Mouse (Mus musculus): ENCODE data around the gene Arnt2.

Gene Arnt2

GRCm38 (mm10) chr7:84348145-84348911, 61.6 kb downstream of the Arnt2 start:
- DNase-seq (ENCODE audit: low read depth, low spot score), result peak; percentile 65

DNA sequence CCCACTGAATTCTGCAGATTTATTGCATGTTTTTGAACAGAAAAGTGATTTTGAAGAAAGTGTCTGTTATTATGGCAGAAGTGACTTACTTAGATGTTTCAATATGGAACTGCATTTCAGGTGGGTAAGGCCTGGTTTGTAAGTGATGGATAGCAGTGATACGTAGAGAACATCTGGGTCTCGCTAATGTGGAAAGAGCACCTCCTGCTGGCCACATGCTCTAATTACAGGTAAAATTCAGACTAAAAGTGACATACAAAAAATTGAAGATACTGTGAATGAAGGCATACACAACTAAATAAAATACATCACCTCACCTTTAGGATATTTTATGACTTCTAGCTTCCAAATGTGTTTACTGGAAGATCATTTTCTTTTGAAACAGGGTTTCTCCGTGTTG, 66.8 kb downstream of the Arnt2 start:
- no peak for DNase-seq (ENCODE audit: low read depth, low spot score)

DNA sequence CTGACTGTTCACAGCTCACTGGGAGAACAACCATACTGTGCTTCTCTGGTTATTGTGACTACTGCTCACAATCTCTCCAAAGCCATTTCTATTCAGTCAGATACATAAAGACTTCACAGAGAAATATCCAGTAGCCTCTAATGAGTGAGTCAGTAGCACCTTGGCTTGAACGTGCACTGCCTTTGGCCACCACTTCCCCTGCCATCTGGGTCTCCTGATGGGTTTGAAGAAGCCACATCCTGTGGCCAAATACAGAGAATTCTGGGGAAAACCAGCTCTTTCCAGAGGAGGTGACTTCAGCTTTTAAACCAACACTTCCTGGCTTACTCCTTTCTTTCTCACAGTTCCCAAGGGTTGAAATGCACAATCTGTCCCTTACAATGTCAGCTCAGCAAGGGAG, 69.0 kb downstream of the Arnt2 start:
- peak; percentile 50 for DNase-seq (ENCODE audit: low read depth, low spot score)

GRCm38 (mm10) chr7:84339186-84339585, 70.8 kb downstream of the Arnt2 start:
- no peak for DNase-seq (ENCODE audit: low read depth, low spot score)

GRCm38 (mm10) chr7:84337768-84338167, 72.2 kb downstream of the Arnt2 start:
- no peak for DNase-seq (ENCODE audit: low read depth, low spot score)

DNA sequence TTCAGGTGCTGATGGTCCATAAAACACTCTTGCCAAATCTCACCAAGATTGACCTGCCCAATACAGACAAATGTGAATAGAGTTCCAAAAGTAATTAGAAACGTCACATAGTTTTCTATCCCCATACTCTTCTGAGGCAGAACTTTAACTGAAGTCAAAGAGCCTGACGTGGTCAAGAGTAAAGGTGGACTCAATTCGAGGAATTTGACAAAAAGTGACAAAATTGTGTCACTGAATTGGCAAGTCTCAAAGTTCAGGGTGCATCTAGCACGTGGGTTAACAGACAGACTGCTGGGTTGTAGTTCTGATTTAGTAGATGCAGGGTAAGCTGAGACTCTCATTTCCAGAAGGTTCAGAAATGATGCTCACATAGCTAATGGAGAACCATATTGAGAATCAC, 73.1 kb downstream of the Arnt2 start:
- DNase-seq (ENCODE audit: low read depth, low spot score), result no peak

DNA sequence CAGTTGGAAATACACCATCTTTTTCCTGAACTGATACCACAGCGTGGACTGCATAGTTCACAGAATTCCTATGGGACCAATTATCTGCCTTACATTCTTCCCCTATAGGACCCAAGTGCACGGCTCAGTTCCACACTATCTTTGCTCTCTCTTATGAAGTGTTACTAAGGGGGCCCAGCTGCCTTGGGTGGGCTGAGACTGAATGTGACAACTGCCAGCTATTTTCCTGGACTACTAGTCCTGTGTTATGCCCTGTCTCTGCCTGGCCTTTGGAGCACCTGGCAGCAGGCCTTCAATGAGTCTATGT, 73.4 kb downstream of the Arnt2 start:
- DNase-seq (ENCODE audit: low read depth, low spot score), result no peak

DNA sequence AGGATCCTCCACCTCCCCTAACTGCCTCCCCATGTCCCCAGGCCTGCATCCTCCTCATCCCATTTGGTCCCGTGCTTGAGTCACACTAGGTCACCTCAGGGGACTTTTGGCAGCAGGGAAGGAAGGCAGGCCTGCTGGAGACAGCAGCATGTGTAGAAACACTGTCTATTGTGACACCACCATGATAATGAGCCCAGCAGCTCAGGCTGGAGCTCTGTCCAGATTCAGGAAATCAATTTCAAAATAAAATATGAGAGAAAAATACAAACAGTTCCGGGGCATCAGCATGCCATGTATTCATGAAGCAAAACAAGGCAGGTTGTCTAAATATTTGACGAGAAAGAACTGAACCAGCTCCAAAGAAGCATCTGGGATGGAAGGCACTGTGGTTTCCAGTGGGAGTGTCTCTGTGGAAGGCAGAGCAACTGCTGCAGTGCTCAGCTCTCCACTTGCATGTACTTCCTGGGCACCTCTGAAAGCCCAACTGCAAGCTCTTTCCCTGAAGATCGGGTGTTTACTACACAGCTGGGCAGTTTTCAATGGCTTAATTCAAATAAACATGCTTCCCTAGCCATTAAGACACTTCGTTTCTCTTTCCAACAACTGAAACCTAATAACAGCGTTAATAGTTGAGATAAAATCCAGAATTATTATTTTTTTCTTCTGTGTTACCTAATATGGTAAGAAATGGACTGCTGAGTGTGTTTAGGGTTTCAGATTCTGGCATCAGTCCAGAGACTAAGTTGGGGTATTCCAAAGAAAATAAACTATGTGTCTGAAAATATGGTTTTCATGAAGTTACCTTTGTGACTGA, 74.0 kb downstream of the Arnt2 start:
- DNase-seq (ENCODE audit: low read depth, low spot score), result peak; percentile 45

- DNase-seq (ENCODE audit: low read depth, low spot score), result peak; percentile 65
Measured at GRCm38 (mm10) chr7:84333996-84334395, 76.0 kb downstream of the Arnt2 start.

- DNase-seq (ENCODE audit: low read depth, low spot score), result peak; percentile 52
Measured at GRCm38 (mm10) chr7:84332295-84333168, 77.4 kb downstream of the Arnt2 start.

DNA sequence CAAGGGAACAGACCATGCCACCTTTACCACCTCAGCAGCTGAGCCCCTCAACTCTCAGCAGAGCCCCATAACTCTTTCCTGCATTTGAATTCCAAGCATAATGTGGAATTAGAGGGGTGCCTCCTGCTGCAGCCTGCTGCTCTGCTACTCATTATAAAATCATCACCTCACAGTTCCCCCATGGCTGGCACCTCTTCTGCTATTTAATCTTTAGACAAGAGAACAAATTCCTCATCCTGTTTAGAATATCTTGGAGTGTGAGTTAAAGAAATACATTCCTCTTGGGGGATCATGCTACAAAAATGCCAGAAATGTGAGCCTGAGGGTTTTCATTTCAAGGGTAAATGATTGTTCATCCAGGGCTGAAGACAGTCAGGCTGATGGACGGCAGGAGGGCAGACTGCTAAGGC, 80.8 kb downstream of the Arnt2 start:
- DNase-seq (ENCODE audit: low read depth, low spot score), result peak; percentile 29

GRCm38 (mm10) chr7:84328770-84329169, 81.2 kb downstream of the Arnt2 start:
- DNase-seq (ENCODE audit: low read depth, low spot score), result peak; percentile 43

GRCm38 (mm10) chr7:84325570-84326328, 84.2 kb downstream of the Arnt2 start:
- DNase-seq (ENCODE audit: low read depth, low spot score), result peak; percentile 18

DNA sequence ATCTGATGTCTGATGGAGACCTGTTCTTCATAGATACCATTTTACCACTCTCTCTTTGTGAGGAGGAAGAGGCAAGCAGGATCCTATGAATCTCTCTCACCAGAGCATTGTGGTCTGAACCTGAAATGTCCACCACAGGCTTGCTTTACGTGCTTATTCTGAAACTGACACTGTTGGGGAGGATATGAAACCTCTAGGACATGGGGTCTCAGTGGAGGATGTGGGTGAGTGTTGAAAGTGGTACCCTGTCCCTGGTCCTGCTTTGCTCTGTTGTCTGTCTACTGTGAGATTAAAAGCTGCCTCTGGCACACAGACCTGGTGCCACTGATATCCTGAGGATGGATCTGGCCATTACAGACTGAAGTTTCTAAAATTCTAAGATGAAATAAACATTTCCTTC, 88.4 kb downstream of the Arnt2 start:
- DNase-seq (ENCODE audit: low read depth, low spot score), result no peak

- DNase-seq (ENCODE audit: low read depth, low spot score), result no peak
Measured at GRCm38 (mm10) chr7:84315353-84316003, 94.5 kb downstream of the Arnt2 start.

DNA sequence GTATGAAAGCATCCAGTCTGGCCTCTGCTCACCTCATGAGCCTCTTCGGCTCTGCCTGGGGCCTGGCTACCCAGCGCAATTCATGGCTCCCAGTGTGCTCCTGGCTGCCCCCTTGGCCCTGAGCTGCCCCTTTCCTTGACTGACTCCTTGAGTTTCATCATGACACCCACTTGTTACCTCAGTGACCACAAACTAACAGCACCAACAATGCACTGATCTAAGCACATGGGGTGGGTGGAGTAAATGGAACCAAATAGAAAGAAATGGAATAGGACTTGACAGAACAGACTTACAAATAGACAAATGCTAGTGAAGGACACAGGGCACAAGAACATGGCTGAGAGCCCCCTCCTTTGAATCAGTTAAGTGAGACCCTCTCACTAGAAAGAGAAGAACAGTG, 95.2 kb downstream of the Arnt2 start:
- DNase-seq (ENCODE audit: low read depth, low spot score), result no peak

- DNase-seq (ENCODE audit: low read depth, low spot score), result peak; percentile 23
Measured at GRCm38 (mm10) chr7:84311624-84312023, 98.4 kb downstream of the Arnt2 start.

DNA sequence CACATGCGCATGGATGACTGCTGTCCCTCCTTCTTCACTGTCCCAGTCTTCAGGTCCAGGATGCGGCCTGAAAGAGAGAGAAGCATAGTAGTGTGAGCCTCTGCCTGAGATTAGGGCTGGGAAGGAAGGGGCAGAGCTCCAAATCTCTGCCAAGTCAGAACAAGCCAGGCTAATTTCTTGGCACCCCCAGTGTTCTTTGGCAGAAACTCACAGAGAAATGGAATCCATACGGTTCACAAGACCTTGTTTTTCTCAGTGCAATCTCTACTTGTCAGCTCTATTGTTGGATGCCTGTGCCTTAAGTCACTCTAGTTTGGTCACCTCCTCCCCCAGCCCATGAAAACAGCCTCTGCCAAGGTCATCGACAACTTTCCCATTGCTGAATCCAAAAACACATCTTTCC, 99.1 kb downstream of the Arnt2 start:
- peak; percentile 45 for DNase-seq (ENCODE audit: low read depth, low spot score)

DNA sequence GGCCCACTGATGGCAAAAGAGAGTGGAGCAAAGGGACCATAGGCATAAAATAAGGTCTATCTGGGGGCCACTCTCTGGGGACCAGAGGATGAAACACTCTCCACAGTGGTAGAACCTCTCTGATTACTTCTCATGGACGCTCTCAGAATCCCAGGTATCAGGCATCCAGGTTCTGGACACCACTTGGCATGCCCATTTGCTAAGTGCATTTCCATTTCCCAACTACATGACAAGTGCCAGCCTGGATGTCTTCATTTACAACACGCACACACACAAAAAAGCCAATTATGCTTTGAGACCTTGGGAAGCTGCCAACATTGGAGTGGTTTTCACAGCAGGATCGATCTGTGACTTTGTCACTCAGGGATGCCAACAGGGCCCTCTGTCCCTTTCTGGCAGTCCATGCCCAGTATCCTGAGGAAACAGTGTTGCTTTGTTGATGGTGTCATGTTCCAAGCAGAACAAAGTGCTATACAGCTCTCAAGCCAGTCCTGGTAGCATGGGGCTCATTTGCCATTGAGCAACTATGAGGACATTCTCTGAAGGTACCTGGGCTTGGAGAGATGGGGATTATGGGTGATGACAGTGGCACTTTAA, 102.5 kb downstream of the Arnt2 start:
- DNase-seq (ENCODE audit: low read depth, low spot score), result peak; percentile 86

- peak; percentile 72 for DNase-seq (ENCODE audit: low read depth, low spot score)
Measured at GRCm38 (mm10) chr7:84300261-84300660, 109.7 kb downstream of the Arnt2 start.
